Mouse (Mus musculus) fibroblast of lung, adult 2 months (primary cell): ENCODE measurements around the gene Klf15.

Experiments
- DNase-seq: peaks from one replicate; pipeline ENCODE4 v3.0.0-alpha.2; 2011; ENCODE audit warnings: low read depth

The Klf15 gene

GRCm38 (mm10) chr6:90494155-90494554 is 31.8 kb downstream of the Klf15 start:
- no peak for DNase-seq

- no peak for DNase-seq
Measured at GRCm38 (mm10) chr6:90494566-90494965, 32.2 kb downstream of the Klf15 start.

GRCm38 (mm10) chr6:90495282-90495912 is 33.0 kb downstream of the Klf15 start:
- DNase-seq: peak; percentile 70

GRCm38 (mm10) chr6:90496217-90496616 is 33.8 kb downstream of the Klf15 start:
- DNase-seq: no peak

- DNase-seq: no peak
Measured at GRCm38 (mm10) chr6:90499509-90499908, 37.1 kb downstream of the Klf15 start.

GRCm38 (mm10) chr6:90501222-90501940 is 39.0 kb downstream of the Klf15 start:
- no peak for DNase-seq

- DNase-seq: peak; percentile 77
Measured at GRCm38 (mm10) chr6:90505906-90506305, 43.5 kb downstream of the Klf15 start.

- peak; percentile 98 for DNase-seq
Measured at GRCm38 (mm10) chr6:90506673-90507311, 44.4 kb downstream of the Klf15 start.

- no peak for DNase-seq
Measured at GRCm38 (mm10) chr6:90507443-90507842, 45.1 kb downstream of the Klf15 start.

- no peak for DNase-seq
Measured at GRCm38 (mm10) chr6:90508197-90508624, 45.8 kb downstream of the Klf15 start.

- DNase-seq: no peak
Measured at GRCm38 (mm10) chr6:90509085-90509484, 46.7 kb downstream of the Klf15 start.

GRCm38 (mm10) chr6:90512416-90512815 is 50.0 kb downstream of the Klf15 start:
- no peak for DNase-seq

GRCm38 (mm10) chr6:90513074-90513856 is 50.9 kb downstream of the Klf15 start:
- no peak for DNase-seq

- no peak for DNase-seq
Measured at GRCm38 (mm10) chr6:90514369-90514768, 52.0 kb downstream of the Klf15 start.

- no peak for DNase-seq
Measured at GRCm38 (mm10) chr6:90514883-90515405, 52.6 kb downstream of the Klf15 start.

- no peak for DNase-seq
Measured at GRCm38 (mm10) chr6:90518892-90519291, 56.5 kb downstream of the Klf15 start.

- no peak for DNase-seq
Measured at GRCm38 (mm10) chr6:90519375-90519774, 57.0 kb downstream of the Klf15 start.
